Mouse (Mus musculus) bone marrow macrophage, adult 2 months (primary cell): ENCODE results near the gene Rpl11. TPM values are rescaled to one million over a fixed set of nuclear protein-coding genes. Genes with fewer than 3 reads are reported as not detected.
"Not testable (repeated sequence)": the region's sequence is repeated elsewhere in the genome, so short reads cannot be mapped to it uniquely, and the experiment has no call there.

ENCODE experiments used
- H3K27ac ChIP-seq: 2 replicates; pipeline ENCODE4 v1.5.1; 2012; ENCODE audit warnings: low read depth, low read length; ENCODE audit not compliant: insufficient read depth
- H3K4me1 ChIP-seq: 2 replicates; pipeline ENCODE4 v1.6.1; 2012; ENCODE audit warnings: low read length; ENCODE audit not compliant: control insufficient read depth, insufficient read depth
- H3K4me3 ChIP-seq: 2 replicates; pipeline ENCODE4 v1.5.1; 2012; ENCODE audit warnings: mild to moderate bottlenecking, low read length, moderate library complexity; ENCODE audit not compliant: insufficient read depth
- CTCF ChIP-seq: IDR thresholded peaks from 2 replicates; pipeline ENCODE4 v1.5.1; 2012; ENCODE audit warnings: low read depth, mild to moderate bottlenecking, low read length, moderate library complexity
- POLR2A ChIP-seq: IDR thresholded peaks from 2 replicates; pipeline ENCODE4 v1.6.1; 2012; ENCODE audit warnings: mild to moderate bottlenecking, low read depth, low read length, borderline replicate concordance
- polyA plus RNA-seq: library from polyadenylated mRNA; stranded (reverse); fragments of >200 nt; gene quantifications from 2 replicates; pipeline ENCODE4 v1.2.4, GENCODE M21; 2012; ENCODE audit not compliant: missing spikeins, insufficient read depth, insufficient read length

Rpl11 gene
- polyA plus RNA-seq, 1 experiment, result 1,501 TPM

GRCm38 (mm10) chr4:136076776-136077538 lies 23.7 kb upstream of the Rpl11 start:
- Histone ChIP-seq H3K4me1 (0 out of 2 replicates have a peak, but pooled peaks cover 3% of the 10 kb centered on the region), H3K27ac (no peak overlapping the region), H3K4me3 (no peak overlapping the region)
- TF ChIP-seq CTCF, result no peak
- no peak for TF ChIP-seq POLR2A

- TF ChIP-seq CTCF (peak; percentile 87), POLR2A (no peak)
- Histone ChIP-seq H3K4me3 (no peak overlapping the region), H3K27ac (no peak overlapping the region), H3K4me1 (peaks cover 5% of the 10 kb centered on the region; the same call in 1 of the 2 replicates)
Observed at GRCm38 (mm10) chr4:136071178-136071714, 18.0 kb upstream of the Rpl11 start.

- TF ChIP-seq POLR2A (no peak), CTCF (no peak)
- Histone ChIP-seq H3K4me1 (peaks cover 5% of the 10 kb centered on the region; the same call in 1 of the 2 replicates), H3K27ac (no peak overlapping the region)
Observed at GRCm38 (mm10) chr4:136070592-136070991, 17.4 kb upstream of the Rpl11 start.

GRCm38 (mm10) chr4:136069954-136070353 lies 16.7 kb upstream of the Rpl11 start:
- H3K4me1 ChIP-seq, result peaks cover 5% of the 10 kb centered on the region; the same call in 1 of the 2 replicates
- no peak overlapping the region for H3K4me3 ChIP-seq
- no peak overlapping the region for H3K27ac ChIP-seq
- no peak for TF ChIP-seq POLR2A
- peak; percentile 80; the same call in 1 of the 2 replicates for TF ChIP-seq CTCF

More at GRCm38 (mm10) chr4:136070592-136070991, 17.4 kb upstream of the Rpl11 start:
- H3K4me3 ChIP-seq, result no peak overlapping the region

GRCm38 (mm10) chr4:136069313-136069712 lies 16.1 kb upstream of the Rpl11 start:
- H3K27ac ChIP-seq, result no peak overlapping the region

GRCm38 (mm10) chr4:136063143-136063542 lies 9.9 kb upstream of the Rpl11 start:
- H3K27ac ChIP-seq, result no peak overlapping the region
- H3K4me3 ChIP-seq, result no peak overlapping the region
- TF ChIP-seq POLR2A (no peak), CTCF (no peak)
- H3K4me1 ChIP-seq, result no peaks in the 10 kb centered on the region

More at GRCm38 (mm10) chr4:136069313-136069712, 16.1 kb upstream of the Rpl11 start:
- no peak overlapping the region for H3K4me3 ChIP-seq
- TF ChIP-seq POLR2A (no peak), CTCF (no peak)
- peaks cover 5% of the 10 kb centered on the region; the same call in 1 of the 2 replicates for H3K4me1 ChIP-seq

GRCm38 (mm10) chr4:136059800-136060488 lies 6.7 kb upstream of the Rpl11 start:
- not testable (repeated sequence) for H3K4me3 ChIP-seq, H3K27ac ChIP-seq
- H3K4me1 ChIP-seq, result peaks cover 12% of the 10 kb centered on the region

- no peak overlapping the region for H3K27ac ChIP-seq
- no peak overlapping the region for H3K4me3 ChIP-seq
- TF ChIP-seq CTCF (no peak), POLR2A (no peak)
- peaks cover 12% of the 10 kb centered on the region for H3K4me1 ChIP-seq
Observed at GRCm38 (mm10) chr4:136057916-136058315, 4.7 kb upstream of the Rpl11 start.

GRCm38 (mm10) chr4:136056030-136056429 lies 2.8 kb upstream of the Rpl11 start:
- TF ChIP-seq POLR2A (no peak), CTCF (no peak)
- Histone ChIP-seq H3K4me3 (no peak overlapping the region), H3K4me1 (peaks cover 16% of the 10 kb centered on the region), H3K27ac (no peak overlapping the region)

GRCm38 (mm10) chr4:136053843-136054242 lies 615 bp upstream of the Rpl11 start:
- TF ChIP-seq CTCF (no peak), POLR2A (no peak)
- Histone ChIP-seq H3K27ac (no peak overlapping the region), H3K4me3 (no peak overlapping the region), H3K4me1 (peaks cover 21% of the 10 kb centered on the region)
